Mouse (Mus musculus) lung, postnatal 25 days (tissue): Measurements from ENCODE around the gene Wdr62.

Experiments used
- DNase-seq: peaks from one replicate; pipeline ENCODE4 v3.0.0; 2022; ENCODE audit warnings: low spot score

Wdr62 gene

DNA sequence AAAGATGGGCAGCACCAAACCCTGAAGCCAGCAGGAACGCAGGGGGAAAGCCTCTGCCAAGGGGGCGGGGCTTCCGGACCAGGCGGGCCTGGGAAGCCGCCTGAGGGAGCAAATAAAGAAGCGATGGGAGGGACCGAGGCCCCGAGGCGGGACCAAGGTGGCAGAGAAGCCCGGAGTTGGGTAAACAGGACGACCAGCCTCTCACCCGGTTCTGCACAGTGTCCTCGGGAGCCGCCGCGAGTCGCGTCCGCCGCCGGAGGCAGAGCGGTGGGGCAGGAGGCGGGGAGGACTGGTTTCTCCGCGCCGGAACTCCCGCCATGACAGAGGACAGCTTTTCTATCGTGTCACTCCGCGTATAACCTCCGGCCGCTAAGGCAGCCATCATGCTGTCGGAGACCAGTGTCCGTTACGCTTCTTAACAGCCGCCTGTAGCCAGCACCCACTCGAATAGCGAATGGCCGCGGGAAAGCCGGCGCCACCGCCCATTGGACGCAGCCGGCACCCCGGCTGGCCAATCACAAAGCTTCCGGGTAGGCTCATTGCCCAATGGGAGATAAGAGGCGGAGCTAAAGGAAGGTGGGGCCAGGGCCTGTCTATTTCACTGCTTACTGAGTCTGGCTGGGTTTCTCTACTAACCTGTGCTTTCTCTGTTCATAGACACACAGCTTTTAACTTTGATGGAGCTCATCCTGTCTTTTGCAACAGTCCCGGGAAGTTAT, at the start of gene Wdr62, which contains the start of gene Thap8:
Gene Wdr62 (minus strand): TSS at position 469 of the 719 bp plus-strand sequence.
Gene Thap8 (plus strand): TSS at position 144 of the 719 bp plus-strand sequence.
- DNase-seq = peak; percentile 94

DNA sequence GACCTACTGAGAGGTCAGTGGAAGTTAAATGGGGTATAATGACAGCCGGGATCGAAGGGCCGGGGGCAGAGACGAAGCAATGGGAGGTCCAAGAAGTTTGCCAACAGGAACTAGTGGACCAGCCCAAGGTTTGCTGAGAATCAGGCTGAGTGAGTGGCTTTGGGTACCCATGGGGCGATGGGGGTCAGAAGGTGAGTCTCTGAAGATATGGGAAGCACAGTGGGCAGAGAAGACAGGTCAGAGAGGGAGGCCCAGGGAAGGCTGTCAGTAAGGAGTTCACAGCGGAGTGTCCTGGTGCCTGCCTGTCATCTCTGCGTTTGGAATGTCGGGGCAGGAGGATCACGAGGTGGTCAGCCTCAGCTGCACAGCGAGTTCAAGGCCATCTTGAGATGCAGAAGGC, 48.2 kb upstream of the Wdr62 start:
- no peak for DNase-seq

- no peak for DNase-seq
Measured at GRCm38 (mm10) chr7:30327140-30327539, 46.9 kb upstream of the Wdr62 start.

DNA sequence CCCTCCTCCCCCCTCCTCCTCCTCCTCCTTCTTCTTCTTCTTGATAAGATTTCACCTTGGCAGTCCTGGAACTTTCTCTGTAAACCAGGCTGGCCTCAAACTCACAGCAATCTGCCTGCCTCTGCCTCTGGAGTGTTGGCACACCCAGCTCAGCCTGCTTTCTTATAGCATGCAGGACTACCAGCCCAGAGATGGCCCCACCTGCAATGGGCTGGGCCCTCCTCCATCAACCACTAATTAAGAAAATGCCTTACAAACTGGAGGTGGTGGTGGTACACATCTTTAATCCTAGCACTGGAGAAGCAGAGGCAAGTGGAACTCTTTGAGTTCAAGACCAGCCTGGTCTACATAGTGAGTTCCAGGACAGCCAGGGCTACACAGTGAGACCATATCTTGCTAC, 46.2 kb upstream of the Wdr62 start:
- no peak for DNase-seq

GRCm38 (mm10) chr7:30325364-30325763, 45.1 kb upstream of the Wdr62 start:
- peak; percentile 27 for DNase-seq

DNA sequence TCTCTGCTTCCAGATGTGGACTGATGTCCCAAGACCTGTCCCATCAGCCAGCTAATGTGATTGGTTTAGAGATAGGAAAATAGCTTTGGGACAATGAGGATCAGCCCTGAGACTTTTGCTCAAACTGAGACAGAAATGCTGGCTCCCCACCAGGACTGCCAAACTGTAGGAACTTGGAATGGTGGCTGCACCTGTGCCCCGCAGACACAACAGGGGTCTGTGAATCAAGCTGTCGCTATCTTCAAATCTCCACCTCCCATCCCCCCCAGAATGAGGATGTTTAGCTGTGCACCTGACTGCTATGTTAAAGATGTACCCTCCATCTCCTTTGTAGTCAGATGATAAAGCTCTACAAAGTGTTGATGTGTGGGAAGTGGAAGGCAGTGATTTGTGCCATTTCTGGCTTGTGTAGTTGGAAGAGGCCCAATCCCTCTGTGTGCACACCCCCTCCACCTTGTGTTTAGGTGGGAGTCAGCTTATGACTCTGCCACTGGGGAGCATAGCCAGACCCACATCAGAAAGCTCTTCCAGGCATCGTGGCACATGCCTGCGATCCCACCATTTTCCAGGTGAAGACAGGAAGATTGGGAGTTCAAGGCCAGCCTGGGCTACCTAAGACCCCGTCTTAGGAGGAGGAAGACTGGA, 44.2 kb upstream of the Wdr62 start:
- DNase-seq = no peak

- no peak for DNase-seq
Measured at GRCm38 (mm10) chr7:30323795-30324194, 43.6 kb upstream of the Wdr62 start, which contains the start of gene Sdhaf1. Gene Sdhaf1, minus strand, starts transcription at chr7:30323895.

DNA sequence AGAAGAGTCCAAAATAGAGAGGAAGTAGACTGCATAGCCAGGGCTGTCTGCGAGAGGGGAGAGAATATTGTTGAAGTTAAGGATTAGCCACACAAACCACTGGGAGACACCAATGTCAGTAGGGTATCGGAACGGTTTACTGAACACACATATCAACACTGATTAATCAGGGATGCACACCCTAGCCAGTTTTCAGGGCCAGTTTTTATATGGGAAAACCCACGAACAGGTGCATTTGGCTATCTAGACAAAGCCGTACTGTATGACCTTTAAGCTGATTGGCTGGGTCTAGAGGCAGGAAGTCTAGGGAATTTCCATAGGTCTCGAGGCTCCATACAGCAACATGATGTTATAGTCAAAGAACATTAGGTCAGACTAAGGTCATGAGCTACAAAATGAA, 42.6 kb upstream of the Wdr62 start:
- no peak for DNase-seq

DNA sequence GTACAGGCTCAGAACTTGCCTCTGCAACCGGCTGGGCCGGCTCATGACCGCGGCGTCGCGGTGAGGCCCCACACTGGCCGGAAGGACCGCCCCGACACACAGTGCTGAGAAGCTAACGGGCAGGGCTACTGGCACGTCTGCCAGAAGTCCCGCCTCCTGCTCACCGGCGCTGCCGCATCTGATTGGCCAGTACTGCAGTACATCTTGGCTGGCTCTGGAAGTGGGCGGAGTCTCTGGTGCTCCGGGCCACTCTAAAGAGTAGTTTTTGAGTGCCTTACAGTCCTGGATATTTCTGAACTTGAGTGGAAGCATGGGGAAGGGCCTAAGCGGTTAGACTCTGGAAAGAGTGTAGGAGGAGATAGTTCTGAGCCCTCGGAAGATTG, 42.1 kb upstream of the Wdr62 start:
- DNase-seq = peak; percentile 99

GRCm38 (mm10) chr7:30321539-30322284, 41.5 kb upstream of the Wdr62 start, which contains the start of gene E130208F15Rik:
Gene E130208F15Rik, plus strand, starts transcription at chr7:30321740.
- DNase-seq = peak; percentile 82

- DNase-seq = no peak
Measured at GRCm38 (mm10) chr7:30320946-30321345, 40.7 kb upstream of the Wdr62 start.

DNA sequence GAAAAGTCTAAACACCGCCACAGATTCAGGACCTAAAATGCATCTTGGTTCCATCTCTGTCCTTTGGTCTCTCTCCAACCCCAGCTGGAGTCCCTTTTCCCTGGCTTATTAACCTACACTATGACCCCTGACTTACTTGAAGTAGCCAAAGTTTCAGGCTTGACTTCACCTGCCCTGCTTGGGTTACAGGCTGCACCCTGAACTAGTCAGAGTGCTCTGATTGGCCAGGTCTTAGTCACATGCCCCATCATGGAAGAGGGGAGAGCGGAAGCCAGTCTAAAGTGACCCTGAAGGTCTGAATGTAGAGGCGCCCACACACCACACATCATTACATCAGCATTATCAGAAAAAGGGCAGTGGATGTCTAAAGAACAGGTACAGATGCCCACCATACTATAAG, 37.9 kb upstream of the Wdr62 start:
- DNase-seq = no peak

- DNase-seq = no peak
Measured at GRCm38 (mm10) chr7:30315559-30316529, 35.6 kb upstream of the Wdr62 start.

DNA sequence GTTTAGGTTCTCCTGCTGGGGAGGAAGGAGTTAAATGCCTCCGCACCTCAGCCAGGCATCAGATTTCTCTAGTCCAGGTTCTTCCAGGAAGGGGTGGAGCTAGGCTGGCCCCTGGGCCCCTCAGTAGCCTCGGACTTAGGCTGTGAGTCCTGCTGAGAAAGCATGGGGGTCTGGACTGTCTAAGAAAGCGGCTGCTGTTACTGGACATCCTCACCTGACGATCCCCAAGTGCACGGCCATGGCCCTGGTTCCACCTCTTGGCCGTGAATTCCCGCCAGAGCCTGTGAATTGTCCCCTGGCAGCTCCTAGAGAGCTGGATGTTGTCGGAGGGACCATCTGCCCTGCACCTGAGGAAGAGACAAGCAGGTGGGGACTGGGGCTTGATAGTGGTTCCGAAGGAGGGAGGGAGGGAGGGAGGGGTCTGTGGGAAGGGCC, 34.5 kb upstream of the Wdr62 start, which contains the start of gene Syne4:
Gene Syne4 (plus strand): TSS at position 87 of the 435 bp plus-strand sequence.
- no peak for DNase-seq

GRCm38 (mm10) chr7:30313666-30314320, 33.6 kb upstream of the Wdr62 start:
- no peak for DNase-seq

DNA sequence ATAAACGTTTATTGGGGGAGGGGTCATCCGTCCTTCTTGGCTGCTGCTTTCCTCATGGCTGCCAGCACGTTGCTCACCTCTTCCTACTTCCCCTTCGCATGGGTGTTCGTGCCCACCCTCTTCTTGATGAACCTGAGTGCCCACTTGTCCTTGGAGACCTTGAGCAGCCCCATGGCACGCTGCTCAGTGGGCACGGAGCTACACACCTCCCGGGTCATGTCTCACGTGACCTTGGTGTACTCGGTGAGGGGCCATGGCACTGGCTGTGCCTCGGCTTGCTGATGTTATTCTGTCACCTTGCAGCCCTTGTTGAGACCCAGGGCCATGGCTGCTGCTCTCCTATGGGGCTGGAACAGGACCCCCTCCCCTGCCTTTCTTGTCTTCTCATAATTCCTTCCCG, 29.9 kb upstream of the Wdr62 start:
- DNase-seq = no peak

- no peak for DNase-seq
Measured at GRCm38 (mm10) chr7:30309395-30310129, 29.3 kb upstream of the Wdr62 start.

DNA sequence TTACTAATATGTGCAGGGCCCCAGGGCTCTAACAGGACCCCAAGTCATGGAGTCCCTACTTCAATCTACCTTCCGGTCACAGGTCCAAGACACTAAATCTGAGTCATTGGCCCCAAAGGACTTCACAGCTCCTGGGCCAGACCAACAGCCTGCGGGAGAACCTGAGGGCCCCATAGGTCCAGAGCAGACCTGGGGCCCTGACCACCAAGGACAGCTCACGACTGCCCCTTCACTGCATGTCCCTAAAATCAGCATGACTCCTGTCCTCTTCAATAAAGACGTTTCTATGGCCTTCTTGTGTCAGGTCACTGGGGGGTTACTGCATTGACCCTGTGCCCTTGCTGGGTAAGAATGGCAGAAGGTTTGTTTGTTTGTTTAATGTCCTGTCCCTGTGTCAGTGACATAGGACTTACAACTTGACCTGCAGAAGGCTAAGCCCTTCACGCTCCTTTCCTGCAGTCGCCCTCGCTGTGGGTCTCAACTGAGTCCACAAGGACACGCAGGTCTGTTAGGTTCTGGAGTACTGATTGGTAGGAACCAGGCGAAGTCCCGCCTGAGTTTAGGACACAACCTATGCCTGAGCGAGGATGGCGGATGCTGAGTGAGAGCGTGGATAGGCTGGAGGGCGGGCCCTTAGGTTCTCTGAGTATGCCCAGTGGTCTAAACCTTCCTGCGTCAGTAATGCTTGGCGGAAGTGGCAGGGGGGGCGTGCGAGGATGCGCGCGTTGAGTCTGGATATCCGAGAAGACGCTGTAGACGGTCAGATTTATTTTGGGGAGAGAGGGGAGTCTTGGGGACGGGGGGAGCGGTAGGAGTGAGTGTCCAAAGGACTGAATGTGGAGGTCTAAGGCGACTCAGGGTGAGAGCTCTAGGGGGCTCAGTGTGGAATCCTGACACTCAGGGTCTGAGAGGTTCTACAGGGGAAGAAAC, 28.1 kb upstream of the Wdr62 start, which contains the start of gene Alkbh6:
Gene Alkbh6 (plus strand): TSS at position 642 of the 930 bp plus-strand sequence.
- DNase-seq = peak; percentile 97
